Mouse (Mus musculus): Measurements from ENCODE around the gene Rhoc. TPM values are rescaled to one million over a fixed set of nuclear protein-coding genes. Genes with fewer than 3 reads are reported as not detected.

The Rhoc gene
- polyA plus RNA-seq, 1 experiment: not detected

- TF ChIP-seq POLR2A (IDR thresholded peaks at IDR 0.05; ENCODE audit: insufficient read depth, low read depth, low read length): no peak
- TF ChIP-seq CTCF (IDR thresholded peaks at IDR 0.05; ENCODE audit: insufficient read depth, low read depth, low read length): no peak
- no peaks in the 10 kb centered on the region for H3K4me1 ChIP-seq (ENCODE audit: control insufficient read depth, insufficient read depth, low read length)
- no peak overlapping the region for H3K27ac ChIP-seq (ENCODE audit: insufficient read depth, low read depth, low read length)
- H3K4me3 ChIP-seq (ENCODE audit: insufficient read depth, low read depth, low read length): no peak overlapping the region
- 31% methylated on average over 2 of the region's 2 CpGs for WGBS
Observed at GRCm38 (mm10) chr3:104767141-104767540, 21.0 kb upstream of the Rhoc start.

GRCm38 (mm10) chr3:104767716-104768115, 20.5 kb upstream of the Rhoc start:
- TF ChIP-seq CTCF (IDR thresholded peaks at IDR 0.05; ENCODE audit: insufficient read depth, low read depth, low read length): no peak
- no peak for TF ChIP-seq POLR2A (IDR thresholded peaks at IDR 0.05; ENCODE audit: insufficient read depth, low read depth, low read length)
- H3K27ac ChIP-seq (ENCODE audit: insufficient read depth, low read depth, low read length): no peak overlapping the region
- 80% methylated on average over 4 of the region's 4 CpGs for WGBS
- H3K4me3 ChIP-seq (ENCODE audit: insufficient read depth, low read depth, low read length): no peak overlapping the region
- no peaks in the 10 kb centered on the region for H3K4me1 ChIP-seq (ENCODE audit: control insufficient read depth, insufficient read depth, low read length)

GRCm38 (mm10) chr3:104769135-104769534, 19.0 kb upstream of the Rhoc start:
- WGBS: 86% methylated on average over 3 of the region's 3 CpGs
- no peak overlapping the region for H3K27ac ChIP-seq (ENCODE audit: insufficient read depth, low read depth, low read length)
- H3K4me3 ChIP-seq (ENCODE audit: insufficient read depth, low read depth, low read length): no peak overlapping the region
- TF ChIP-seq CTCF (IDR thresholded peaks at IDR 0.05; ENCODE audit: insufficient read depth, low read depth, low read length) (no peak), POLR2A (IDR thresholded peaks at IDR 0.05; ENCODE audit: insufficient read depth, low read depth, low read length) (no peak)
- no peaks in the 10 kb centered on the region for H3K4me1 ChIP-seq (ENCODE audit: control insufficient read depth, insufficient read depth, low read length)

GRCm38 (mm10) chr3:104770035-104770434, 18.1 kb upstream of the Rhoc start:
- Histone ChIP-seq H3K4me1 (ENCODE audit: control insufficient read depth, insufficient read depth, low read length) (no peaks in the 10 kb centered on the region), H3K27ac (ENCODE audit: insufficient read depth, low read depth, low read length) (no peak overlapping the region), H3K4me3 (ENCODE audit: insufficient read depth, low read depth, low read length) (no peak overlapping the region)
- 64% methylated on average over 10 of the region's 10 CpGs for WGBS
- no peak for TF ChIP-seq POLR2A (IDR thresholded peaks at IDR 0.05; ENCODE audit: insufficient read depth, low read depth, low read length)
- 0 out of 2 replicates have a peak, but pooled peaks have one; percentile 9 for TF ChIP-seq CTCF (IDR thresholded peaks at IDR 0.05; ENCODE audit: insufficient read depth, low read depth, low read length)

GRCm38 (mm10) chr3:104770918-104771317, 17.3 kb upstream of the Rhoc start:
- H3K4me1 ChIP-seq (ENCODE audit: control insufficient read depth, insufficient read depth, low read length): no peaks in the 10 kb centered on the region
- no peak overlapping the region for H3K4me3 ChIP-seq (ENCODE audit: insufficient read depth, low read depth, low read length)
- H3K27ac ChIP-seq (ENCODE audit: insufficient read depth, low read depth, low read length): no peak overlapping the region
- no peak for TF ChIP-seq CTCF (IDR thresholded peaks at IDR 0.05; ENCODE audit: insufficient read depth, low read depth, low read length)
- TF ChIP-seq POLR2A (IDR thresholded peaks at IDR 0.05; ENCODE audit: insufficient read depth, low read depth, low read length): no peak
- 90% methylated on average over 3 of the region's 3 CpGs for WGBS

GRCm38 (mm10) chr3:104771460-104771859, 16.7 kb upstream of the Rhoc start:
- no peak for TF ChIP-seq POLR2A (IDR thresholded peaks at IDR 0.05; ENCODE audit: insufficient read depth, low read depth, low read length)
- no peak for TF ChIP-seq CTCF (IDR thresholded peaks at IDR 0.05; ENCODE audit: insufficient read depth, low read depth, low read length)
- no peak overlapping the region for H3K27ac ChIP-seq (ENCODE audit: insufficient read depth, low read depth, low read length)
- WGBS: 66% methylated on average over 6 of the region's 6 CpGs
- H3K4me3 ChIP-seq (ENCODE audit: insufficient read depth, low read depth, low read length): no peak overlapping the region
- H3K4me1 ChIP-seq (ENCODE audit: control insufficient read depth, insufficient read depth, low read length): no peaks in the 10 kb centered on the region

GRCm38 (mm10) chr3:104773301-104773700, 14.9 kb upstream of the Rhoc start:
- no peak overlapping the region for H3K4me3 ChIP-seq (ENCODE audit: insufficient read depth, low read depth, low read length)
- 91% methylated on average over 7 of the region's 7 CpGs for WGBS
- no peak for TF ChIP-seq CTCF (IDR thresholded peaks at IDR 0.05; ENCODE audit: insufficient read depth, low read depth, low read length)
- TF ChIP-seq POLR2A (IDR thresholded peaks at IDR 0.05; ENCODE audit: insufficient read depth, low read depth, low read length): no peak
- H3K4me1 ChIP-seq (ENCODE audit: control insufficient read depth, insufficient read depth, low read length): peaks cover 5% of the 10 kb centered on the region
- no peak overlapping the region for H3K27ac ChIP-seq (ENCODE audit: insufficient read depth, low read depth, low read length)

- Histone ChIP-seq H3K4me3 (ENCODE audit: insufficient read depth, low read depth, low read length) (peak overlapping the region; percentile 34), H3K4me1 (ENCODE audit: control insufficient read depth, insufficient read depth, low read length) (peaks cover 21% of the 10 kb centered on the region), H3K27ac (ENCODE audit: insufficient read depth, low read depth, low read length) (no peak overlapping the region)
- TF ChIP-seq POLR2A (IDR thresholded peaks at IDR 0.05; ENCODE audit: insufficient read depth, low read depth, low read length): no peak
- peak; percentile 52; the same call in 1 of the 2 replicates for TF ChIP-seq CTCF (IDR thresholded peaks at IDR 0.05; ENCODE audit: insufficient read depth, low read depth, low read length)
- 2% methylated on average over 20 of the region's 20 CpGs for WGBS
Observed at GRCm38 (mm10) chr3:104777342-104777741, 10.8 kb upstream of the Rhoc start.

- Histone ChIP-seq H3K4me3 (ENCODE audit: insufficient read depth, low read depth, low read length) (no peak overlapping the region), H3K27ac (ENCODE audit: insufficient read depth, low read depth, low read length) (no peak overlapping the region), H3K4me1 (ENCODE audit: control insufficient read depth, insufficient read depth, low read length) (peaks cover 21% of the 10 kb centered on the region)
- WGBS: 4% methylated on average over 7 of the region's 7 CpGs
- TF ChIP-seq CTCF (IDR thresholded peaks at IDR 0.05; ENCODE audit: insufficient read depth, low read depth, low read length) (peak; percentile 87), POLR2A (IDR thresholded peaks at IDR 0.05; ENCODE audit: insufficient read depth, low read depth, low read length) (no peak)
Observed at GRCm38 (mm10) chr3:104779949-104780348, 8.2 kb upstream of the Rhoc start.
